Mouse (Mus musculus): ENCODE data around the gene Hexb.

- no peak for TF ChIP-seq CTCF (IDR thresholded peaks at IDR 0.05; ENCODE audit: control insufficient read depth, insufficient read depth, insufficient read length)
- TF ChIP-seq USF1 (IDR thresholded peaks at IDR 0.05; ENCODE audit: low read depth): no peak
- TF ChIP-seq MAX (IDR thresholded peaks at IDR 0.05): no peak
- TF ChIP-seq FOSL1 (IDR thresholded peaks at IDR 0.05; ENCODE audit: insufficient read depth, low read length, poor library complexity, severe bottlenecking): no peak
- TF ChIP-seq MYOD1 (IDR thresholded peaks at IDR 0.05; ENCODE audit: control insufficient read depth, insufficient read length, low read depth): no peak
Measured at GRCm38 (mm10) chr13:97142321-97142720, 55.8 kb downstream of the Hexb start.

Data from C2C12 (cell line).